Mouse (Mus musculus) myocyte (in vitro differentiated cells): ENCODE measurements at regions not wholly inside any gene's neighbourhood (a gene's known extent, or its start where the extent isn't known, plus 50 kb on each side); places are given as distances from the start of the nearest gene placed in this dataset.

Experiments used
- CEBPB ChIP-seq: IDR thresholded peaks from 2 replicates; pipeline ENCODE4 v1.6.1; 2011; ENCODE audit warnings: mild to moderate bottlenecking, moderate library complexity; ENCODE audit not compliant: poor library complexity, insufficient read depth, severe bottlenecking
- MAX ChIP-seq: IDR thresholded peaks from one replicate; pipeline ENCODE4 v1.6.1; 2011; ENCODE audit warnings: low read depth, mild to moderate bottlenecking, control low read depth
- MYOD1 ChIP-seq, 3 experiments: IDR thresholded peaks; one replicate each; pipeline ENCODE4 v1.6.1; 2011; ENCODE audit warnings: control low read depth in 2 of 3, low read depth in 2 of 3, mild to moderate bottlenecking in 2 of 3, moderate library complexity in 1 of 3; ENCODE audit not compliant: insufficient read length in 2 of 3, control insufficient read depth in 1 of 3
- MYOG ChIP-seq, 3 experiments: IDR thresholded peaks; one replicate each; pipeline ENCODE4 v1.6.1; 2011; ENCODE audit warnings: control low read depth in 2 of 3, low read depth in 2 of 3, mild to moderate bottlenecking in 2 of 3; ENCODE audit not compliant: insufficient read length in 2 of 3, control insufficient read depth in 1 of 3, insufficient read depth in 1 of 3
- POLR2A ChIP-seq: IDR thresholded peaks from one replicate; pipeline ENCODE4 v1.6.1; 2011; ENCODE audit warnings: low read depth, mild to moderate bottlenecking, control low read depth, moderate library complexity; ENCODE audit not compliant: insufficient read length
- POLR2AphosphoS2 ChIP-seq: IDR thresholded peaks from one replicate; pipeline ENCODE4 v1.6.1; 2011; ENCODE audit warnings: low read depth, control low read depth; ENCODE audit not compliant: insufficient read length
- REST ChIP-seq: IDR thresholded peaks from one replicate; pipeline ENCODE4 v1.6.1; 2011; ENCODE audit warnings: mild to moderate bottlenecking, control low read depth, moderate library complexity; ENCODE audit not compliant: insufficient read depth, insufficient read length
- USF1 ChIP-seq: IDR thresholded peaks from one replicate; pipeline ENCODE4 v1.6.1; 2011; ENCODE audit warnings: low read depth, mild to moderate bottlenecking, control low read depth, moderate library complexity

- no peak for TF ChIP-seq MAX
- TF ChIP-seq CEBPB = no peak
- TF ChIP-seq MYOG (IDR thresholded peaks at IDR 0.05; ENCODE audit: control insufficient read depth in 1 of 3, insufficient read depth in 1 of 3, insufficient read length in 2 of 3, low read depth in 2 of 3) = no peak
- no peak for TF ChIP-seq POLR2A
- TF ChIP-seq MYOD1 (IDR thresholded peaks at IDR 0.05; ENCODE audit: control insufficient read depth in 1 of 3, insufficient read length in 2 of 3, low read depth in 2 of 3) = no peak
- no peak for TF ChIP-seq USF1
- TF ChIP-seq REST = no peak
- TF ChIP-seq POLR2AphosphoS2 = no peak
These were observed 57.1 kb upstream of the Bmp2k start for GRCm38 (mm10) chr5:96940170-96941086.
